Mouse (Mus musculus) testis, adult 2 months (tissue): ENCODE results near the gene Hoxa3. TPM values are rescaled to one million over a fixed set of nuclear protein-coding genes. Genes with fewer than 3 reads are reported as not detected.
A peak's percentile ranks its signal among the peaks of the same experiment; 100 is the strongest.

Experiments
- H3K27ac ChIP-seq: fragments of 200-500 bp; 2 replicates; pipeline ENCODE4 v1.5.1; 2012; ENCODE audit warnings: low read depth, low read length; ENCODE audit not compliant: control insufficient read depth, insufficient read depth
- H3K27me3 ChIP-seq: fragments of 200-500 bp; 2 replicates; pipeline ENCODE4 v1.6.1; 2012; ENCODE audit warnings: mild to moderate bottlenecking, low read length, moderate library complexity; ENCODE audit not compliant: control insufficient read depth, insufficient read depth
- H3K36me3 ChIP-seq: fragments of 200-500 bp; 2 replicates; pipeline ENCODE4 v1.6.1; 2012; ENCODE audit warnings: mild to moderate bottlenecking, low read length; ENCODE audit not compliant: control insufficient read depth, insufficient read depth
- H3K4me1 ChIP-seq: fragments of 200-500 bp; 2 replicates; pipeline ENCODE4 v1.6.1; 2012; ENCODE audit warnings: low read length; ENCODE audit not compliant: control insufficient read depth, insufficient read depth
- H3K4me3 ChIP-seq: fragments of 200-500 bp; 2 replicates; pipeline ENCODE4 v1.5.1; 2012; ENCODE audit warnings: low read depth, mild to moderate bottlenecking, low read length, moderate library complexity, mixed read lengths; ENCODE audit not compliant: control insufficient read depth
- CTCF ChIP-seq: fragments of 200-500 bp; IDR thresholded peaks from 2 replicates; pipeline ENCODE4 v1.5.1; 2012; ENCODE audit warnings: low read depth, mild to moderate bottlenecking, inconsistent platforms, low read length, moderate library complexity; ENCODE audit not compliant: control insufficient read depth, insufficient read depth, insufficient replicate concordance
- POLR2A ChIP-seq: fragments of 200-500 bp; IDR thresholded peaks from 2 replicates; pipeline ENCODE4 v1.6.1; 2012; ENCODE audit warnings: low read depth, mild to moderate bottlenecking, inconsistent platforms, low read length, moderate library complexity; ENCODE audit not compliant: control insufficient read depth
- polyA plus RNA-seq: library from polyadenylated mRNA; depleted of rRNA; stranded (reverse); fragments of >200 nt; gene quantifications from 2 replicates; pipeline ENCODE4 v1.2.3, GENCODE M21; 2012

Gene Hoxa3
- polyA plus RNA-seq, 1 experiment, result 5.8 TPM

- Histone ChIP-seq H3K36me3 (no peaks in the 10 kb centered on the region), H3K27me3 (peaks cover 25% of the 10 kb centered on the region), H3K4me1 (peaks cover 5% of the 10 kb centered on the region), H3K27ac (no peak overlapping the region), H3K4me3 (no peak overlapping the region; the same call in 1 of the 2 replicates)
- TF ChIP-seq POLR2A (no peak), CTCF (no peak)
These were observed 20.7 kb upstream of the Hoxa3 start for GRCm38 (mm10) chr6:52233546-52234427.

DNA sequence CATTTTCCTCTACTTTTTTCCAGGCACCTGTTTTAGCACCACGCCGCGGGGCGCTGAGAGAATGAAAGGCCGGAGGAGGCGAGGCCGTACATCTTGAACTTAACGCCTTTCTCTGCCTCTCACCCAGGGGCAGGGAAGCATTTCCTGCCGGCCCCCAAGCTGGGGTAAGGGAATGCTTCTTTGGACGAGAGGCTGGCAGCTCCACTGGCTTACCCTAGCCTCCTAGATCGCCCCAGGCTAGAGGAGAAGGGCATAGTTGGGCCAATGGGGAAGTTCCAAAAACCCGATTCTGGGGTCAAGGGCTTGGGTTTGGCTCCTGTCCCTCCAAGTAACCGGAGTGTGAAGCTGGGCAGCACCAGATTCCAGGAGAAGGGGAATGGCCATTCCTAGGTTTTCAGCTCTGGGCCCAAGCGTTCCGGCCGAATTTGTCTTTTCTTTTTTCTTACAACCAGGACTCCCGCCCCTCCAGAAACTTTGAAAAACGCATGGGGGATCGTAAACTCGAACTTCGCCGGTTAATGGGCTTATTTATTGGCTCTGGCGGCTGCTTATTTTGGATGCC, 19.9 kb upstream of the Hoxa3 start:
- TF ChIP-seq POLR2A, result no peak
- no peak for TF ChIP-seq CTCF
- Histone ChIP-seq H3K36me3 (no peaks in the 10 kb centered on the region), H3K4me3 (no peak overlapping the region), H3K4me1 (peaks cover 5% of the 10 kb centered on the region), H3K27me3 (peaks cover 25% of the 10 kb centered on the region), H3K27ac (no peak overlapping the region)

DNA sequence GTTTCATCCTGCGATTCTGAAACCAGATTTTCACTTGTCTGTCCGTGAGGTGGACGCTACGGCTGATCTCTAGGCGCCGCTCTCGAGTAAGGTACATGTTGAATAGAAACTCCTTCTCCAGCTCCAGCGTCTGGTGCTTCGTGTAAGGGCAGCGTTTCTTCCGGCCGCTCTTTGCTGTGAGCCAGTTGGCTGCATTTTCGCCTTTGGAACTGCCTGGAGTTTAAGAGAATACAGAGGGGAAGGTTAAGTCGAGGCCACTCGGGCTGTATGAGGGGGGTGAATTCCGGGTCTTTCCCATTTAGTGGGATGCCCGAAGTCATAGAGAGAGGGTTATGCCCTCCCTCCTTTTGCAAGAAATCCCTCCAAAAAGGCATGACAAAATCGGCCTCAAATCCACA, 19.4 kb upstream of the Hoxa3 start:
- TF ChIP-seq POLR2A (no peak), CTCF (no peak)
- no peaks in the 10 kb centered on the region for H3K36me3 ChIP-seq
- H3K4me1 ChIP-seq, result peaks cover 5% of the 10 kb centered on the region
- no peak overlapping the region for H3K27ac ChIP-seq
- peaks cover 25% of the 10 kb centered on the region for H3K27me3 ChIP-seq
- H3K4me3 ChIP-seq, result no peak overlapping the region

GRCm38 (mm10) chr6:52231885-52232567, 18.9 kb upstream of the Hoxa3 start:
- Histone ChIP-seq H3K36me3 (no peaks in the 10 kb centered on the region), H3K27ac (no peak overlapping the region)

GRCm38 (mm10) chr6:52230516-52231165, 17.5 kb upstream of the Hoxa3 start, which contains the start of gene Hoxa9:
Gene Hoxa9 (minus strand): TSS chr6:52231089.
- Histone ChIP-seq H3K4me3 (no peak within 1 kb of the TSS), H3K4me1 (peaks cover 8% of the 10 kb centered on the region), H3K36me3 (no peaks in the 10 kb centered on the region), H3K27ac (no peak within 1 kb of the TSS), H3K27me3 (peaks cover 29% of the 10 kb centered on the region)
- TF ChIP-seq POLR2A (no peak), CTCF (no peak)

More at GRCm38 (mm10) chr6:52231885-52232567, 18.9 kb upstream of the Hoxa3 start:
- Histone ChIP-seq H3K27me3 (peaks cover 25% of the 10 kb centered on the region), H3K4me1 (peaks cover 5% of the 10 kb centered on the region), H3K4me3 (no peak overlapping the region)
- no peak for TF ChIP-seq CTCF
- no peak for TF ChIP-seq POLR2A

GRCm38 (mm10) chr6:52229558-52230416, 16.7 kb upstream of the Hoxa3 start:
- no peak for TF ChIP-seq POLR2A
- no peak for TF ChIP-seq CTCF
- no peaks in the 10 kb centered on the region for H3K36me3 ChIP-seq
- H3K27ac ChIP-seq, result no peak overlapping the region
- H3K4me3 ChIP-seq, result peak overlapping the region; percentile 2; the same call in 1 of the 2 replicates
- H3K27me3 ChIP-seq, result peaks cover 37% of the 10 kb centered on the region
- peaks cover 10% of the 10 kb centered on the region for H3K4me1 ChIP-seq
